Mouse (Mus musculus) mouse trophoblast stem cell (cell line): ENCODE results near the gene Trim29.

Experiments
- in situ Hi-C, 2 experiments: fragments of 300-500 bp; cut with MseI, MboI; formaldehyde crosslinking; loops; 2 replicates in 1 of 2; 3 replicates in 1 of 2; pipeline ENCODE4 v1.15.1; 2025

Gene Trim29

DNA sequence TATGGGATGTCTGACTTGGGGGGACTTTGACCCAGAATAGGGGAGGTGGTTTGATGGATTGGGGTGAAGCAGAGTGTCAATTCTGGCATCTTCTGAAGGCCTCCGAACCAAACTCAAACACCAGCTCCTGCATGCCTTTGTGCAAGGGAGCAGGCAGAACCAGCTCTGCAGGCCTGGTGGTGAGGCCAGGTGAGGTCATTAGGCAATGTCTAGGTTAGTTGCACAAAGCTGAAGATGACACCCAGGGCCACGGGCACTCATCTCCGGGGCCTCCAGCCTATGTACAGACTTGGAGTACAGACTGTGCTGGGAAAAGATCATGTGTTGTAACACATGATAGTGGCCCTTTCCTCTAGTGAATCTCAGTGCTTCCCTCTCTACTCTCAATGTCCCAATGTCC lies 3.2 kb downstream of the Trim29 start:
- in situ Hi-C loops, result no loop called here

DNA sequence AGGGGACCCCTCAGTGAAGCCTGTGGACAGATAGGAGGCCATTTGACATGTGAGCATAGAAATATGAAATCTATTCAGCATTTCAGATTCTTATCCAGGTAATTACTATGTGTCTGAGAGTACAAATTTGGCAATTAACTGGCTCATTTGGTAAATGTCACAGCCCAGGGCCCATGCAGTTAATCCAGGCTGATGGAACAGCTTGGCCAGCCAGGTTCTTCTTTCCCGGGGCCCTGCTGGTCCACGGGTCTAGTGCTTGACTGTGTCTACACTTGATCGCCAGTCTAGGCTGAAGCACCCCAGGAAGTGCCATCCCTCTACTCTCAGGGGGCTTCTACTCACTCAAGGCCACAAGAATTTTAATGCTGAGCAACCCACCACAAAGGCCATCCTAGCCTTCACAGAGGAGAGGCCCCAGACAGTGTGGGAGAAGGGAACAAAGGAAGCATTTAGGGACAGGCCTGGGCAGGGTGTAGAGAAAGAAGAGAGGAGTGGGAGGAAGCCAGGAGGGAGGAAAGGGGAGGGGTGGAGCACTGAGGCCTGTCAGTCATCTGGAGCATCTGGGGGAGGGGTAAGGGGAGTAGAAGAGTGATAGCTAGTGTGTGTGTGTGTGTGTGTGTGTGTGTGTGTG lies 4.8 kb downstream of the Trim29 start:
- in situ Hi-C loops, result no loop called here

DNA sequence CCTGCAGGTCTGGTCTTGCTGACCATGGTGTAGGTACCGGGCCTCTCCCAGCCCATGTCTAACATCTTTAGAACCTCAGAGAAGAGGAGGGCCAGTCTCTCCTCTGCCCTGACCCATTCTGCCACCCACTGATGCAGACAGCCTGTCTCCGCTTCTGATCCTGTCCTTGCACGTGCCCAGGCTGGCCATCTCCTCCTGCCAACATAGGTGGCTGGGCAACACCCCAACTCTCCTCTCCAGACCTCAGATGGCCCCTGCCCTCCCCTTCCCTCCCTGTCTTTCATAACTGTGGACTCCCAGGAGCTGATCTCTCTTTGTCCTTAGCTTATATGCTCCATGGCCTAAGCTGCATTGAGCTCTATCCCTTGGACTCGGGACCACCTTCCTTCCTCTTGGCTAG lies 5.8 kb downstream of the Trim29 start:
- in situ Hi-C loops, result no loop called here

DNA sequence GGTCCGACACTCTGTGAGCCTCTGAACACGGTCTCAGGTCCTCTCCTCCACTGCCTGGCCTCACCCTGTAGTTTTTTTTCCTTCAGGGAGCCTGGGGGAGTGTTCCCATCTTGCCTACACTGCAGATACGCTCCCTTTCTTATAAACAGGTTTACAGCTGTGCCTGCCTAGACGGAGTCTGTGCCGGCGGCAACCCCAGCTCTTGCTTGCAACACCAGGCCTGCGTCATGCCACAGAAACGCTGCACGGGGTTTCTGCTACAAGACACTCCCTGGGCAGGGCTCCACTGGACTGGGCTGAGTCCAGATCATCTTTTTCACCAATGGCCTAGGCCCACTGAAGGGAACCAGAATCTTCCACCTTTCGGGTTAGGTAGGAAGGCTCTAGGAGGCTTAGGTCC lies 8.0 kb downstream of the Trim29 start:
- in situ Hi-C loops, result no loop called here

DNA sequence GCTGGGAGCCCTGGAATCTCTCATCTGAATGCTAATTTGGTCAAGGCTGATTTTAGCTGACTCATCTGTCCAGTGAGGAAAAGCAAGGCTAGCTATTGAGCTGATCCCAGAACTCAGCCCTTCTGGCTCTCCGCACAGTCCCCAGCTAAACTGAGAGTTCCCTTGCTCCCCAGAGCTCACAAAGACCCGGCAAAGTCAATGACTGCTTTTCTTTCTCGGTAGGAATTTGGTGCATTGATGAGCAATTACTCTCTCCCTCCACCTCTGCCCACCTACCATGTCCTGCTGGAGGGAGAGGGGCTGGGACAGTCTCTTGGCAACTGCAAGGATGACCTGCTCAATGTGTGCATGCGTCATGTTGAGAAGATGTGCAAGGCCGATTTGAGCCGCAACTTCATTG lies 11.3 kb downstream of the Trim29 start:
- in situ Hi-C loops, result no loop called here

DNA sequence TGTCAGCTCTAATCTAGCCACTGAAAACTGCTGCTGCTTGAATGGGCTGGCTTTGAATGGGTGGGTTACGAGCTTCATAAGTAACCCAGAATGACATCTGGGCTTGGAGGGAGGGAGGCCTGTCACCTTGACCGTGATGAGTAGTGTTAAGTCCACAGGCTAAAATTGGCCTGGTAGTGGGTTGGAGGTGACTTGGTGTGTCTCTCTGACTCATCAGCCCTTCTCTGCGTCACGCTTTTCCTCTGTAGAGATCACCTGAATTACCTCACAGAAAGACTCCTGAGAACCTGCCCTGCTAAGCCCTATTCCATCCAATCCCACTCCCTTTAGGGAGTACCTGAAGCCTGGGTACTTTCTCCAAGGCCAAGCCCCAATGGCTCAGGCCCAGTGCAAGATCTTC lies 12.0 kb downstream of the Trim29 start:
- in situ Hi-C loops, result no loop called here

DNA sequence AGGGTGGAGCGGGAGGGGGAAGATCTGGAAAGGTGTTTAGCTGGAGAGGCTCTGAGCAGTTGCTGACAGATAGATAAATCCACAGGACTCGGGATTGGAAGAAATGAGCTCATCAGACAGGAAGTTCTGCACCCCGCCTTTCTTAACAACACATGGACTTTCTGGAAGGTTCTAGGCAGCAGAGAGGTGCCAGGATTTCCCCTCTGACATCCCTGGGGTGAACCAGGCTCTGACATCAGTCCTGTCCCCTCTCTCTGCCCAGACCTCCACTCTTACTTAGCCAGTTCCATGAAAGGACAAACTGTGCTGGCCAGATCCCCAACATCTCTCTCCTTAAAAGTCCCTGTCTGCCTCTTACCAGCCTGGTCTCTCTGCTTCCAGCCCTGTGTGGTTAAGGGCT lies 14.8 kb downstream of the Trim29 start:
- in situ Hi-C loops, result loop anchor here in 1 of 2 experiments (25.0 kb wide), 1 partner anchor 487 kb away; no protein-coding TSS in a partner anchor

DNA sequence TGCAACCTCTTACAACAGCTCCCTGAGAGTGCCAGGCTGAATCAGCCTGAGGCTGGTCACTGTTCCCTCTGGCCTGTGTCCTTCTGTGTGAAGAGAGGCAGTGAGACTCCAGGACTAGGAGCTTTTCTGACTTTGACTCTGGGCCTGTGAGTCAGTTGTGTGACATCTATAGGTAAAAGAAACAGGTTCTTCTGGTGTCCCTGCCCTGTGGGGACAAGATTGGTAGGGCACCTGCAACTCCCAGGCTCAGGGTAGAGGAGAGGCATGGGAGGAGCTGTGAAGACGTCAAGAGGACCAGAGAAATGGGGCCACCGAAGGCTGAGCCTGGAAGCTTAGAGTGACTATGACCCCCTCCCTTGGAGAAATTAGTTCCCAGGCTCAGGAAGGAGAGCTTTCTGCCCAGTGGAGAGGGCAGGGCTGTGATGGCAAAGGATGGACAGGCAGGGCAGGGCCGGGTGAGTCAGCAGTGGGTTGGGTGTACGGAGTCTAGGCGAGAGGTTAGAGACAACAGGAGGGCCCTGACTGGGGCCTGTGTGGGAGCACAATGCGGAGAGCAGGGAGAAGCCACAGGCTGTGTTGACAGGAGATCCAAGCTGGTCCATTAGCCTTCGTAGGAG lies 15.5 kb downstream of the Trim29 start:
- in situ Hi-C loops, result loop anchor here in 1 of 2 experiments (25.0 kb wide), 1 partner anchor 486 kb away; no protein-coding TSS in a partner anchor

DNA sequence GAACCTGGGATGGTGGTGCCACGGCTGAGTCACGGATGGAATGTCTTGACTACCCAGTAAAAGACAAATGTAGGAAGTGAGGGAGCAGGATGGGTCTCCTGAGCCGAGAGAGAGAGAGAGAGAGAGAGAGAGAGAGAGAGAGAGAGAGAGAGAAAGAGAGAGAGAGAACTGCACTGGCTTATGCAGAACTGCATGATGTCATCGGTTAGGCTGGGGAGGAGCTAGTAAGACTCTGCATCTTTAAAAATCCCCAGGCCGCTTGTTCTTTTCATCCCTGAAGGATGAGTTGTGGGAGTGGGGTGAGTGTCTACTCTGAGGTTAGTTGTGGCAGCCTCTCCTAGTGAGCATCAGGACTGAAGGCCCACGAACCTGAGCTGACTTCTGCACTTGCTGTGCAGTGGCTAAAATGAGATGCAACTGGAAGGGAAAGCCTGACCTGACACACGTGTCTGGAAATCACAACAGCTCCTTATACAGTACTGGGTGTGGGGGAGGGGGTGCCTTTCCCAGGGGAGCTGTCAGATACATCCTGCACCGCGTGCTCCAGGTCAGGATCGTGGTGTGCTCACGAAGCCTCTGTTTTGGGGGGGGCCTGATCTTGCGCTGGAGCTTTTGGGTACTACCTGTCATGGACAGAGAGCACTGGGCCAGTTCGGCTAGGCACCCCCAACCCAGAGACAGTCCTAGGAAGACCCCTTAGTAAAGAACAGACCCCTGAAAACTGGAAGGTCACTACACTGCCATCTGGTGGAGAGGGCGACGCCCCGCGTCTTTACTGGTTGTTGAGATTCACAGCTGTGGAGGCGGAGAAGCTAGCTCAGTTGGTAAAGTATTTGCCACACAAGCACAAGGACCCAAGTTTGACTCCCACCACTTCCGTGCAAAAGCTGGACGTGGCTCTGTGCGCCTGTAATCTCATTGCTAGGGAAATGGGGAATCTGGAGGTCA lies 16.8 kb downstream of the Trim29 start:
- in situ Hi-C loops, result loop anchor here in 1 of 2 experiments (25.0 kb wide), 1 partner anchor 485 kb away; no protein-coding TSS in a partner anchor

DNA sequence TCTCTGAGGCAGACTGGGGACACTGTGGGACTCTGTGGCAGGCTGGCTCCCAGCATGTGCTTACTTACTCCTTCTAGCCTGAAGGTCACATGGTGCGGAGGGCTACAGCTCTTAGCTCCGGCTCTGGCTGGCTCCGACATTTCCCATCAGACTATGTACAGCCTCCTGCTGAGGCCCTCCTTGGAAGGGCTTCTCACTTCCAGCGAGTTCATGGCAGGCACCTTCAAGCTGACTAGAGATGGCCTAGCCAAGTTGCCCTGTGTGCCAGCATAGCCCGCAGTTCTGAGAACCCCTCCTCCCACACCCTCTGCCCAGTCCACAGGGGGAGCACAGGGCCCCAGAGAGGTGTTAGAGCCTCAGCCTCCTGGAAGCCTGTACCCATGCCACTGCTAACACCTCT lies 19.8 kb downstream of the Trim29 start:
- in situ Hi-C loops, result loop anchor here in 1 of 2 experiments (25.0 kb wide), 1 partner anchor 482 kb away; no protein-coding TSS in a partner anchor

DNA sequence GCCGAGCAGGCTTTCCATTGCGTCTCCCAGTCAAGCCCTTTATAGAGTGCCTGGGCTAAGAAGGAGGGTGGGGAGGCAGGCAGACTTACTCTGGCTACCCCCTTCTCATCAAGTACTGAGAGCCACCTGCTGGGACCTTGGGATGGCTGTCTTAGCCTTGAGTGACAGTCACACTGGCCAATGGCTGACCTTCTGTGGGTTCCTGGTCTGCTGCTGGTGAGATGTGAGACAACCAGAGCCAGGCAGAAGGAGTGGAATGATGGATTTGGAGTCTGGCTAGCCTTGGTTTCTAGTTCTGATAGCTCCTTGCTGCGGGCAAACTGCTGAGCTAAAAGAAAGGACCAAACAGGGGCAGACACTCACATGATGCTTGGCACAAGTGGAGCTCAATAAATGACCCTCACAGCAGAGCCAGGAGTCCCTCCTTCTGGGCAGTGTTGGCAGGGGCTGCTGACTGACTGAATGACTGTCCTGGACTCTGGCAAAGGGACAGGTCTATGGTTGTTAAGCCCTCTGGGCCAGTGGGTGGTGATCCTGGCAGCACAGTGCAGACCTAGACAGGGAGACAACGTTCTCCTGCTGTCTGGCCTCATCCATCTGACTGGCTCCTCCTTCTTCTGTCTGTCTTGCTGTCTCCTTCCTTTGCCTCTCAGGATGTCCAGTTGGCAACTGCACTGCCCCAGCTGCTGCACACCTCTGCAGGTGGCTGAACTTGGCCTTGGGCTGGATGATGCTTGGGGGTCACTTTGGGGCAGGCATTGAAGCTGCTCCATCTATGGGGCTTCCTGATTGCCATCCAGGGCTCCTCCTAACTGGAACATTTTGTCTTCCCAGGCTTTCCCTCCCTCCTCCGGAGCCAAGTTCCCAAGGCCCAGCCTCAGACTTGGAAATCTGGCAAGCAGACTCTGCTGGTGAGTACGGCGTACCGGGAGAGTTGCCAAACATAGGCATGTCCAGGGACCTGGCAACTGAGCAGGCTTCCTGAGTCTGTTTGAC lies 21.1 kb downstream of the Trim29 start:
- in situ Hi-C loops, result loop anchor here in 1 of 2 experiments (25.0 kb wide), 1 partner anchor 481 kb away; no protein-coding TSS in a partner anchor

DNA sequence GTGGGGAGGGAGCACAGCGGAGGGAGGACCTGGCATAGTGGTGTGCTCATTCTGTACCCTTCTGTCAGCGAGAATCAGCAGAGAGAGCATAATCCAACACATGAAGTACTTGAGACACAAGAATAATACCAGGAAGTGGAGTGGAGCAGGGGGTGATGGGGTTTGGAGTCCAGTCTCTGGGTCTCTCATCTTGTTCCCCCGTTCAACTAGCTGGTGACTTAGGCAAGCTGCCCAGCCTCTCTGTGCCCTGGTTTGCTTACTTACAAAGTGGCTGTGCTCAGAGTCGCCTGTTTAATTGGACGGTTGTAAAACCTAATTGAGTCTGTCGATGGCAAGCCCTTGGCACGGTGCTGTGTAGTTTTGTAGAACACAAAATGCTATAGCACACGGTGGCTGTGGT lies 23.8 kb downstream of the Trim29 start:
- in situ Hi-C loops, result loop anchor here in 1 of 2 experiments (25.0 kb wide), 1 partner anchor 478 kb away; no protein-coding TSS in a partner anchor

DNA sequence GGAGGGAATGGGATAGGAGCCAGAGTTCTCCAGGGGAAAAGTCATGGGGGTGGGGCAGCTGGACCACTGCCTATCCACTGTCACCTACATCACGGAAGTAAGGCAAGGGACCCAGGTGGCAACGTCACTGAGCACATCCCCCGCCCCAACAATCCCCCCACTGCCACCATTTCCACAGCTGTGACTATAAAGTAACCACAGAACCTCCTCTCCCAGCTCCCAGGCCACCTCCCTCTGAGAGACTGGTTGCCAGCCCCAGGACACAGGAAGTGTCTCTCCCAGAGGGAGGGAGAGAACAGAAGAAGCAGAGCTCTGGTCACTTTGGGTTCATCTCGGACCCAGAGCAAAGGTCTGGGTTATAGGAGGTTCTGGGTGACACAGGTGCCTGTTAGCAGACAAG lies 27.0 kb downstream of the Trim29 start:
- in situ Hi-C loops, result loop anchor here in 1 of 2 experiments (25.0 kb wide), 1 partner anchor 475 kb away; no protein-coding TSS in a partner anchor

DNA sequence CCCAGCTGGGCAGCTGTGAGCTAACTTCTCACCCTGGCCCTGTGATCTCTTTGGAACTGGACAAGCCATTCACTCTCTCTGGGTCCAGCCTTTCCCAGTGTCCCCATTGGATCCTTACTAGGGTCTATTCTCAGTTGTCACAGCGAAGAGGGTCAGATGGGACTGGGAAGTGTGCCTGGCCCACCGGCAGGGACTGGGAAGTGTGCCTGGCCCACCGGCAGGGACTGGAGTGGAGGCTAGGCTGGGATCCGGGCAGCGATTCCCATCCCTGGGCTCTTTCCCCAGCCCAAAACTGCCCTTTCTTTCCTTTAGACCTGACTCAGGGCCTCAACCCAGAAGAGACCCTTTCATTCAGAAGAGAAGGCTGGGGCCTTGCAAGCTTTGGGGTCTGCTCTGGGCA lies 27.4 kb downstream of the Trim29 start:
- in situ Hi-C loops, result loop anchor here in 1 of 2 experiments (25.0 kb wide), 1 partner anchor 474 kb away; no protein-coding TSS in a partner anchor

DNA sequence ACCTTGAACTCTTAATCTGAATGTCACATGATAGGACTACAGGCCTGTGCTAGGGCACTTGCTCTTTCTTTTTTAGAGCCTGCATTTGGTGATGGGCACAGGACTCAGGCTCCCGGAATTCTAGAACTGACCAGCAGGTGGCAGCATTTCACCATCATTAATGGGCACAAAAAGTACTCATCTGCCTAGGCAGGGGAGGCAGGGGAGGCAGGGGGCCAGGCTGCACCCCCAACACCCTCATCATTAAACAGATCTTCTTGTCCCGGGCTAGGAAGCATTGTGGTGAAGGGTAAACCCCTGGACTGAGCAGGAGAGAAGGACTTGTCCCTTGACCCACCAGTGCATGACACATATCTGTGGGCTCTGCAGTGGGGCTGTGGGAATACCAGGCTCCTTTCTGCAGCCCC lies 29.0 kb downstream of the Trim29 start:
- in situ Hi-C loops, result loop anchor here in 1 of 2 experiments (25.0 kb wide), 1 partner anchor 473 kb away; no protein-coding TSS in a partner anchor

DNA sequence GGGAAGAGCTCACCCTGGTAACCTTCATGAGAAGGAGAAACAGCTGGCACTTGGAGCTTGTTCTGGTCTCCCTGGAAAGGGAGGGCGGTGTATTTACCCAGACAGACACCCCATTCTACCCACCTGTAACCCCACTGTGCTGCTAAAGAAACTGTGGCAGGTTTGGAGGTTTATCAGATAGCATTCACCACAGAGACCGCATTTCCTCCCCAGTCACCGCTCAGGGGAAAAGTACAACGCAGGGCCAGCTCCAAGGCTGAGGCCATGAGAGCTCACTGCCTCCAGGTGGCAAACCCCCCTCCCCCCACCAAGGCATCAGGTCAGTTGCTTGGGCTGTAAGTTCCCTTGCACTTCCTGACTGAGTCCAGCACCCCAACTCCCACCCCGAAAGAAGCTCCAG lies 39.4 kb downstream of the Trim29 start:
- in situ Hi-C loops, result no loop called here

DNA sequence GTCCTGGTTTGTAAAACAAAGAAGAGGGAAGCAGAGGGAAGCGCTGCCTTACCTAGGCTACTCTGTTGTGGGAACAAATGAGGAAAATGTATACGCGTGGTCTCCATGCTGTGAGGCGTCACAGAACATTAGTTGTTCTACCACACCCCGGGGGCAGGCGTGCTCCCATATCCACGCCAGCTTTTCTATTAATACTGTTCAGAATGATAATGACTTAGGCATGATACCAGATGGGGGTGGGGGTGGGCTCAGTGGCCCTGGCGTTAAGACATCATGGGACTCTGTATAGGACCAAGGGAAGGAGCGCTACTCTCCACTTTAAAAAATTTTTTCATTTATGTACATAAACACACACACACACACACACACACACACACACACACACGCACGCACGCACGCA lies 40.4 kb downstream of the Trim29 start:
- in situ Hi-C loops, result no loop called here

DNA sequence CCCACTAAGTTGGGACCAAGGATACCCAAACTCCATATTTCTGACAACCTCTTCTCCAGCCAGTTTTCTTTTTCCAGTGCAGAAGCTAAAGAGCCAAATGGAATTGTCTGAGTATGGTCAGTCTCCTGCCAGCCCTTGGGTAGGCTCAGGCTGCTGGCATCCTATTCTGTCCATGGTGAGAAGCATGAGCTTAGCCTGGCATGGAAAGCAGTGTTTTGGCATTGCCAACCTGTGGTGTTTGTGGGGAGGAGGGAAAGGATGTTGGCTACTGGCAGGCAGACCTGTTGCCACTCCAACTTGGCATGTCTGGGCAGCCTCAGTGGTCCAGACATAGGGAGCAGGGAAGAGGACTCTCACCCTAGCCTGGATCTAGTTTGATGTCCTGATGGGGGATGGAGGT lies 46.4 kb downstream of the Trim29 start:
- in situ Hi-C loops, result no loop called here

DNA sequence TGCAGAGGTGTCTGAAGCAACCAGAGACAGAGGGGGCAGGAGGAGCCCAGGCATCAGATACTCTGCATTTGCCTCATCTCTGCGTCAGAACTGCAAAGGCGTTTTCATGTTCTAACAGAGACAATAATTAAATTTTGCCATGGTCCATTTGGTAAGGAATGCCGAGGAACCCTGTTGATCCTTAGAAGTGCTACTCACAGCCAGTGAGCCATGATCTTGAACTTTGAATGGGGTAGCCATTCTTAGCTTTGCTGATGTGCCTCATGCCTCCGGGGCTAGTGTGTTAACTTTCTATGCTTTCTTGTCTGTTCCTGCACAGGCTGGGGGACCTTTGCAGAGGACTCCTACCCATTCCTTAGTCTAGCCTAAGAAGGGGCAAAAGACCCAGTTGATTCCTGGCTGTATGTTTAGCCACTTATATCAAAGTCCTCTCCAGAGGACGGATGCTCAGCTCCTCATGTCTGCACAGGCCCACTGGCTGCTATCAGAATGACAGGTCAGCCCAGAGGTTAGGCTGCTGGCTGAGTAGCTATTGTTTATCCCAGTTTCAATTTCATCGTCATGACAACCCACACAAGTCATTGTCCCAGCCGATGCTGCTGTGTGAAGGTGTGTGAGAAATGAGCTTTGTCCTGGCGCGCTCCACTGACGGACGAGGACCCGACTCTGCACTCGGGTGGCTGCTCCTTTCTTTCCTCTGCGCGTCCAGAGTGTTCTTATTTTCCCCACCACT lies 48.1 kb downstream of the Trim29 start:
- in situ Hi-C loops, result no loop called here

DNA sequence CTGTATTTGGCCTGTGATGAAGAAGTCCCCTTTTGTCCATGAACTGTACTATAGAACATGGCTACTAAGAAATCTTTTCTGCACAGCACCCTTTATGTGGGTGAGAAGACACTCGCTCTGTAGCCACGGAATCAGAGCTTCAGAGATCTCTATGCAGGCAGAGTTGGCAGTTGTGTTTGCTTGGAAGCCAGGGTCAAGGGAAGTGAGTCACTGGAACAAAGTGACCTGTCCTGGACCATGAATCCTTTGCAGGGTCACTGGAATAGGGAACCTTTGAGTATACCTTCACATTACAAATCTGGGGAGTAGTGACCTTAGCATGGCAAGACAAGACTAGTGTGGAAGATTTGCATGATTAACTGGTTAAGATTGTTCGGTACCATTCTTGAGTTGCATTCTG lies 58.1 kb downstream of the Trim29 start:
- in situ Hi-C loops, result no loop called here
